Mouse (Mus musculus) cerebellum, adult 18-20 months (tissue): ENCODE results near the gene Grik3.
A peak's percentile ranks its signal among the peaks of the same experiment; 100 is the strongest.
"Not testable (repeated sequence)": the region's sequence is repeated elsewhere in the genome, so short reads cannot be mapped to it uniquely, and the experiment has no call there.

ENCODE experiments used
- DNase-seq, 2 experiments: peaks; one replicate each; pipeline ENCODE4 v3.0.0; 2021

Gene Grik3

GRCm38 (mm10) chr4:125599510-125600005 is 109.1 kb downstream of the Grik3 start:
- no peak for DNase-seq

GRCm38 (mm10) chr4:125600642-125601041 is 110.1 kb downstream of the Grik3 start:
- no peak for DNase-seq

GRCm38 (mm10) chr4:125601301-125601700 is 110.8 kb downstream of the Grik3 start:
- no peak for DNase-seq

- DNase-seq: no peak
These were observed 114.0 kb downstream of the Grik3 start for GRCm38 (mm10) chr4:125604494-125604893.

GRCm38 (mm10) chr4:125606147-125606546 is 115.6 kb downstream of the Grik3 start:
- no peak for DNase-seq

- no peak for DNase-seq
These were observed 117.0 kb downstream of the Grik3 start for GRCm38 (mm10) chr4:125607397-125608042.

- not testable (repeated sequence) for DNase-seq
These were observed 118.4 kb downstream of the Grik3 start for GRCm38 (mm10) chr4:125608896-125609295.

GRCm38 (mm10) chr4:125609320-125610306 is 119.1 kb downstream of the Grik3 start:
- DNase-seq: no peak

GRCm38 (mm10) chr4:125617851-125618250 is 127.4 kb downstream of the Grik3 start:
- no peak for DNase-seq

- DNase-seq: no peak
These were observed 128.2 kb downstream of the Grik3 start for GRCm38 (mm10) chr4:125618524-125619320.

- DNase-seq: no peak
These were observed 134.6 kb downstream of the Grik3 start for GRCm38 (mm10) chr4:125624885-125625678.

- peak in 1 of 2 experiments; percentile 18 for DNase-seq
These were observed 139.0 kb downstream of the Grik3 start for GRCm38 (mm10) chr4:125629544-125629943.

- DNase-seq: no peak
These were observed 144.5 kb downstream of the Grik3 start for GRCm38 (mm10) chr4:125635037-125635436.

- DNase-seq: peak; percentile 79 to 87
These were observed 146.3 kb downstream of the Grik3 start for GRCm38 (mm10) chr4:125636616-125637304.

GRCm38 (mm10) chr4:125637364-125637763 is 146.9 kb downstream of the Grik3 start:
- DNase-seq: peak in 1 of 2 experiments; percentile 21

GRCm38 (mm10) chr4:125640520-125640919 is 150.0 kb downstream of the Grik3 start:
- no peak for DNase-seq

- DNase-seq: no peak
These were observed 150.6 kb downstream of the Grik3 start for GRCm38 (mm10) chr4:125640921-125641663.

GRCm38 (mm10) chr4:125644581-125645568 is 154.4 kb downstream of the Grik3 start:
- peak in 1 of 2 experiments; percentile 36 for DNase-seq

GRCm38 (mm10) chr4:125651676-125652246 is 161.3 kb downstream of the Grik3 start:
- no peak for DNase-seq
